Mouse (Mus musculus): ENCODE measurements around the gene Map1a. TPM values are rescaled to one million over a fixed set of nuclear protein-coding genes. Genes with fewer than 3 reads are reported as not detected.

The Map1a gene
- polyA plus RNA-seq, 1 experiment from 2014 or later = 5.5 TPM

Other genes starting within 250 kb of the Map1a start
- gene Tgm5, start 203.8 kb upstream of the Map1a start, polyA plus RNA-seq (2015; fragmentation: Nextera tagmentation; extraction: Ambion mirVana) = 3.3 and 3.5 TPM in 2 replicates
- not detected in 2 replicates for gene Tgm7, start 179.8 kb upstream of the Map1a start, polyA plus RNA-seq (2015; fragmentation: Nextera tagmentation; extraction: Ambion mirVana)
- gene Adal, start 149.2 kb upstream of the Map1a start, polyA plus RNA-seq (2015; fragmentation: Nextera tagmentation; extraction: Ambion mirVana) = 17.9 and 20.3 TPM in 2 replicates
- gene Lcmt2, start 148.9 kb upstream of the Map1a start, polyA plus RNA-seq (2015; fragmentation: Nextera tagmentation; extraction: Ambion mirVana) = 20.0 and 21.0 TPM in 2 replicates
- gene Tubgcp4, start 118.9 kb upstream of the Map1a start, polyA plus RNA-seq (2015; fragmentation: Nextera tagmentation; extraction: Ambion mirVana) = 49.7 and 54.7 TPM in 2 replicates
- gene Zscan29, start 118.5 kb upstream of the Map1a start, polyA plus RNA-seq (2015; fragmentation: Nextera tagmentation; extraction: Ambion mirVana) = 9.4 and 10.6 TPM in 2 replicates
- 61.0 and 62.1 TPM in 2 replicates for gene Trp53bp1, start 18.2 kb upstream of the Map1a start, polyA plus RNA-seq (2015; fragmentation: Nextera tagmentation; extraction: Ambion mirVana)
- gene Ppip5k1, start 65.8 kb downstream of the Map1a start, polyA plus RNA-seq (2015; fragmentation: Nextera tagmentation; extraction: Ambion mirVana) = 12.8 TPM in 2 replicates
- 63.8 and 67.3 TPM in 2 replicates for gene Ckmt1, start 68.1 kb downstream of the Map1a start, polyA plus RNA-seq (2015; fragmentation: Nextera tagmentation; extraction: Ambion mirVana)
- gene Strc, start 97.6 kb downstream of the Map1a start, polyA plus RNA-seq (2015; fragmentation: Nextera tagmentation; extraction: Ambion mirVana) = 0.08 TPM in 1 of 2 replicates, not detected in the other
- gene Pdia3, start 124.2 kb downstream of the Map1a start, polyA plus RNA-seq (2015; fragmentation: Nextera tagmentation; extraction: Ambion mirVana) = 751 and 770 TPM in 2 replicates
- gene Catsper2, start 124.2 kb downstream of the Map1a start, polyA plus RNA-seq (2015; fragmentation: Nextera tagmentation; extraction: Ambion mirVana) = 3.0 and 3.3 TPM in 2 replicates
- 28.9 and 37.4 TPM in 2 replicates for gene Ell3, start 154.7 kb downstream of the Map1a start, polyA plus RNA-seq (2015; fragmentation: Nextera tagmentation; extraction: Ambion mirVana)
- gene Serf2, start 159.6 kb downstream of the Map1a start, polyA plus RNA-seq (2015; fragmentation: Nextera tagmentation; extraction: Ambion mirVana) = 510 and 538 TPM in 2 replicates
- gene Hypk, start 163.7 kb downstream of the Map1a start, polyA plus RNA-seq (2015; fragmentation: Nextera tagmentation; extraction: Ambion mirVana) = 101 and 108 TPM in 2 replicates
- gene Serinc4, start 167.2 kb downstream of the Map1a start, polyA plus RNA-seq (2015; fragmentation: Nextera tagmentation; extraction: Ambion mirVana) = 0.53 and 0.61 TPM in 2 replicates
- 61.9 and 63.0 TPM in 2 replicates for gene Mfap1b, start 184.5 kb downstream of the Map1a start, polyA plus RNA-seq (2015; fragmentation: Nextera tagmentation; extraction: Ambion mirVana)
- gene Mfap1a, start 217.1 kb downstream of the Map1a start, polyA plus RNA-seq (2015; fragmentation: Nextera tagmentation; extraction: Ambion mirVana) = 31.1 and 32.7 TPM in 2 replicates
- 6.1 and 6.7 TPM in 2 replicates for gene Wdr76, start 217.1 kb downstream of the Map1a start, polyA plus RNA-seq (2015; fragmentation: Nextera tagmentation; extraction: Ambion mirVana)